Mouse (Mus musculus): ENCODE measurements around the gene Npm3.

GRCm38 (mm10) chr19:45781676-45782075, 32.3 kb upstream of the Npm3 start:
- no peak for TF ChIP-seq CTCF (IDR thresholded peaks at IDR 0.05; ENCODE audit: insufficient read depth, low read depth, low read length)
- TF ChIP-seq POLR2A (IDR thresholded peaks at IDR 0.05; ENCODE audit: insufficient read depth, low read depth, low read length): no peak

Measured in olfactory bulb, adult 2 months (tissue).